Mouse (Mus musculus): Measurements from ENCODE around the gene Sema5b.

- TF ChIP-seq POLR2A (IDR thresholded peaks at IDR 0.05; ENCODE audit: borderline replicate concordance, low read depth, low read length) (no peak), CTCF (IDR thresholded peaks at IDR 0.05; ENCODE audit: low read depth, low read length) (no peak)
Measured at GRCm38 (mm10) chr16:35547966-35548365, 7.0 kb downstream of the Sema5b start.
